ENCODE assay signal across 38 mouse cellular contexts in the genomic region with DNA sequence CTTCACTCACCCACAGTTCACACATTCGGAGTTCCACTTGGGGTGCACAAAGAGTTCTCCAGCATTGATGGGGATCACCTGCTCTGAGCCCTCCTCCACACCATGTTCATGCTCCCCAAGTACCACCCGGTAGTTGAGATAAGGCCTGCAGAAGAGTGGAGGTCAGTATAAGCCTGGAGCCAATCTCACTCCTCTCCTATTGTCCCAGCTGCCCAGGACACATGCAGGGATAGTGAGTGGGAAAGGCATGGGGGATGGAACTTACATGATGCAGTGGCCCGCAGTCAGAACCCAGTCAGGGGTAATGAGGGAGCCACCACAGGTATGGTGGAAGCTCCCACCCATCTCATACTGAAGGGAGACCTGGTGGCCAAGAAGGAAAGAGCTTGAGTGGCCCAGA. TPM values are rescaled to one million over a fixed set of nuclear protein-coding genes. Genes with fewer than 3 reads are reported as not detected.
"Had no signal": no experiment of that assay in that cellular context is flagged by ENCODE, and none has a peak within 500 bp of the region (broad histone marks: within the 10 kb centered on the region; RNA-seq: fewer than 3 reads in every experiment).

No protein-coding gene starts in this region.

- H3K36me3 ChIP-seq: embryonic facial prominence, embryonic 10.5 days; embryonic facial prominence, embryonic 12.5 days; embryonic facial prominence, embryonic 13.5 days; embryonic facial prominence, embryonic 15.5 days; forebrain, embryonic 10.5 days; forebrain, embryonic 12.5 days; forebrain, embryonic 15.5 days; heart, embryonic 10.5 days had no signal

- H3K9ac ChIP-seq: embryonic facial prominence, embryonic 12.5 days; embryonic facial prominence, embryonic 13.5 days; embryonic facial prominence, embryonic 15.5 days; forebrain, embryonic 12.5 days; forebrain, embryonic 13.5 days; forebrain, embryonic 15.5 days; forebrain, postnatal 0 days had no signal

- H3K4me1 ChIP-seq: embryonic facial prominence, embryonic 10.5 days; embryonic facial prominence, embryonic 12.5 days; embryonic facial prominence, embryonic 13.5 days; embryonic facial prominence, embryonic 15.5 days; forebrain, embryonic 10.5 days; forebrain, embryonic 12.5 days; forebrain, embryonic 13.5 days; forebrain, embryonic 15.5 days; heart, embryonic 10.5 days had no signal

- DNase-seq: cerebellum, adult 8-10 months; cerebellum, adult 9-10 months; cerebellum, adult 9-11 months; cerebellum, postnatal 10 days; cerebellum, postnatal 14 days; cerebellum, postnatal 25 days; cerebellum, postnatal 36 days; embryo, embryonic 11 days; forebrain, postnatal 0 days; gastrocnemius, adult 2 months; gastrocnemius, postnatal 10 days; gastrocnemius, postnatal 14 days; gastrocnemius, postnatal 25 days; gastrocnemius, postnatal 36 days; heart, adult 18-20 months had no signal

- H3K4me3 ChIP-seq: embryonic facial prominence, embryonic 10.5 days; embryonic facial prominence, embryonic 12.5 days; embryonic facial prominence, embryonic 13.5 days; embryonic facial prominence, embryonic 15.5 days; erythroblast, embryonic 14.5 days; forebrain, embryonic 10.5 days; forebrain, embryonic 12.5 days; forebrain, embryonic 13.5 days; forebrain, embryonic 15.5 days; gastrocnemius, adult 2 months; heart, embryonic 10.5 days had no signal

- H3K27ac ChIP-seq: embryonic facial prominence, embryonic 10.5 days; embryonic facial prominence, embryonic 12.5 days; embryonic facial prominence, embryonic 13.5 days; embryonic facial prominence, embryonic 15.5 days; forebrain, embryonic 10.5 days; forebrain, embryonic 12.5 days; forebrain, embryonic 13.5 days; forebrain, embryonic 15.5 days; gastrocnemius, adult 2 months; heart, embryonic 10.5 days had no signal

- H3K27me3 ChIP-seq: embryonic facial prominence, embryonic 12.5 days; embryonic facial prominence, embryonic 13.5 days; embryonic facial prominence, embryonic 15.5 days; forebrain, embryonic 12.5 days; forebrain, embryonic 13.5 days; forebrain, embryonic 15.5 days had no signal

RNA-seq across cellular contexts. Expression of a gene that starts 4.0 kb away (rescaled TPM):
- total RNA-seq: common myeloid progenitor, adult 5-6 weeks; forebrain, postnatal 0 days; gastrocnemius, adult 18-20 months; gastrocnemius, adult 2 months; gastrocnemius, adult 8-10 months; gastrocnemius, postnatal 10 days; gastrocnemius, postnatal 14 days; gastrocnemius, postnatal 25 days; gastrocnemius, postnatal 36 days; granulocyte monocyte progenitor cell, adult 5-6 weeks; heart, adult 18-20 months; heart, adult 8-10 months had no signal
- polyA plus RNA-seq: cortical plate, adult 2 months; embryonic facial prominence, embryonic 10.5 days; embryonic facial prominence, embryonic 11.5 days; embryonic facial prominence, embryonic 12.5 days; embryonic facial prominence, embryonic 13.5 days; embryonic facial prominence, embryonic 14.5 days; embryonic facial prominence, embryonic 15.5 days; erythroblast, embryonic 14.5 days; forebrain, embryonic 10.5 days; forebrain, embryonic 11.5 days; forebrain, embryonic 12.5 days; forebrain, embryonic 13.5 days; forebrain, embryonic 14.5 days; forebrain, embryonic 15.5 days; forebrain, embryonic 16.5 days; forebrain, postnatal 0 days; frontal cortex, adult 2 months; gonadal fat pad, adult 2 months; heart, embryonic 10.5 days had no signal

RNA-seq across cellular contexts. Expression of a gene that starts 24.8 kb away (rescaled TPM):
- total RNA-seq: common myeloid progenitor, adult 5-6 weeks; forebrain, postnatal 0 days; gastrocnemius, adult 2 months; gastrocnemius, adult 8-10 months; gastrocnemius, postnatal 10 days; gastrocnemius, postnatal 14 days; gastrocnemius, postnatal 25 days; gastrocnemius, postnatal 36 days; granulocyte monocyte progenitor cell, adult 5-6 weeks; heart, adult 18-20 months; heart, adult 8-10 months had no signal
- polyA plus RNA-seq: cortical plate, adult 2 months; embryonic facial prominence, embryonic 10.5 days; embryonic facial prominence, embryonic 11.5 days; embryonic facial prominence, embryonic 12.5 days; embryonic facial prominence, embryonic 13.5 days; embryonic facial prominence, embryonic 15.5 days; erythroblast, embryonic 14.5 days; forebrain, embryonic 10.5 days; forebrain, embryonic 11.5 days; forebrain, embryonic 12.5 days; forebrain, embryonic 13.5 days; forebrain, embryonic 14.5 days; forebrain, embryonic 15.5 days; forebrain, embryonic 16.5 days; forebrain, postnatal 0 days; frontal cortex, adult 2 months; heart, embryonic 10.5 days had no signal

RNA-seq across cellular contexts. Expression of a gene that starts 47.5 kb away (rescaled TPM):
- total RNA-seq: common myeloid progenitor, adult 5-6 weeks; forebrain, postnatal 0 days; gastrocnemius, adult 18-20 months; gastrocnemius, adult 2 months; gastrocnemius, adult 8-10 months; gastrocnemius, postnatal 10 days; gastrocnemius, postnatal 14 days; gastrocnemius, postnatal 25 days; gastrocnemius, postnatal 36 days; granulocyte monocyte progenitor cell, adult 5-6 weeks; heart, adult 18-20 months; heart, adult 8-10 months had no signal
- polyA plus RNA-seq: cortical plate, adult 2 months; embryonic facial prominence, embryonic 10.5 days; embryonic facial prominence, embryonic 11.5 days; embryonic facial prominence, embryonic 12.5 days; embryonic facial prominence, embryonic 13.5 days; embryonic facial prominence, embryonic 15.5 days; erythroblast, embryonic 14.5 days; forebrain, embryonic 10.5 days; forebrain, embryonic 11.5 days; forebrain, embryonic 12.5 days; forebrain, embryonic 13.5 days; forebrain, embryonic 14.5 days; forebrain, embryonic 15.5 days; forebrain, embryonic 16.5 days; forebrain, postnatal 0 days; frontal cortex, adult 2 months; heart, embryonic 10.5 days had no signal
